Mouse (Mus musculus) kidney, adult 2 months (tissue): Measurements from ENCODE around the gene Ncl. TPM values are rescaled to one million over a fixed set of nuclear protein-coding genes. Genes with fewer than 3 reads are reported as not detected.

Experiments
- DNase-seq: peaks from one replicate; pipeline ENCODE4 v3.0.0; 2021
- H3K27ac ChIP-seq: fragments of 200-500 bp; 2 replicates; pipeline ENCODE4 v1.5.1; 2012; ENCODE audit warnings: low read depth, low read length, control low read depth, inconsistent platforms; ENCODE audit not compliant: insufficient read depth
- H3K27me3 ChIP-seq: fragments of 200-500 bp; replicated peaks from 2 replicates; pipeline ENCODE4 v1.6.1; 2012; ENCODE audit warnings: mild to moderate bottlenecking, moderate library complexity, low read length, inconsistent platforms; ENCODE audit not compliant: control insufficient read depth, insufficient read depth
- H3K36me3 ChIP-seq: fragments of 200-500 bp; 2 replicates; pipeline ENCODE4 v1.6.1; 2012; ENCODE audit warnings: mild to moderate bottlenecking, moderate library complexity, low read length, inconsistent platforms; ENCODE audit not compliant: control insufficient read depth, insufficient read depth
- H3K4me1 ChIP-seq: fragments of 200-500 bp; 2 replicates; pipeline ENCODE4 v1.6.1; 2011; ENCODE audit warnings: low read length; ENCODE audit not compliant: control insufficient read depth, insufficient read depth
- H3K4me3 ChIP-seq: fragments of 200-500 bp; 2 replicates; pipeline ENCODE4 v1.5.1; 2011; ENCODE audit warnings: mild to moderate bottlenecking, low read depth, low read length, control low read depth; ENCODE audit not compliant: insufficient read depth
- CTCF ChIP-seq: fragments of 200-500 bp; conservative IDR thresholded peaks from 2 replicates; pipeline ENCODE4 v1.5.1; 2011; ENCODE audit warnings: low read depth, mild to moderate bottlenecking, control low read depth, low read length, moderate library complexity, mixed read lengths; ENCODE audit not compliant: insufficient read depth, insufficient read length
- POLR2A ChIP-seq: fragments of 200-500 bp; IDR thresholded peaks from one replicate; pipeline ENCODE4 v1.6.1; 2011; ENCODE audit warnings: low read depth, low read length, control low read depth
- WGBS: fragments of 180-500 bp; shearing (Covaris S2); methylation state at CpG from one replicate; pipeline ENCODE4 v1.1.7; 2018; 5-methylcytosine and 5-hydroxymethylcytosine counted together
- polyA plus RNA-seq: library from polyadenylated mRNA; depleted of rRNA; stranded (reverse); fragments of >200 nt; gene quantifications from 2 replicates; pipeline ENCODE4 v1.2.3, GENCODE M21; 2012

The Ncl gene
- polyA plus RNA-seq, 1 experiment = 10.4 TPM

GRCm38 (mm10) chr1:86312269-86312668, 46.9 kb downstream of the Ncl start:
- Histone ChIP-seq H3K36me3 (no peaks in the 10 kb centered on the region), H3K4me3 (no peak overlapping the region)
- 82% methylated on average over 3 of the region's 3 CpGs for WGBS

GRCm38 (mm10) chr1:86311467-86312005, 47.7 kb downstream of the Ncl start:
- no peaks in the 10 kb centered on the region for H3K27me3 ChIP-seq
- WGBS = 43% methylated on average over 10 of the region's 10 CpGs
- H3K4me3 ChIP-seq = no peak overlapping the region
- H3K36me3 ChIP-seq = no peaks in the 10 kb centered on the region
- H3K27ac ChIP-seq = peak overlapping the region; percentile 60
- TF ChIP-seq CTCF (no peak), POLR2A (no peak)
- H3K4me1 ChIP-seq = peaks cover 20% of the 10 kb centered on the region
- peak; percentile 43 for DNase-seq

More at GRCm38 (mm10) chr1:86312269-86312668, 46.9 kb downstream of the Ncl start:
- H3K4me1 ChIP-seq = peaks cover 13% of the 10 kb centered on the region
- no peak overlapping the region for H3K27ac ChIP-seq
- no peak for DNase-seq
- no peak for TF ChIP-seq CTCF
- no peak for TF ChIP-seq POLR2A
- no peaks in the 10 kb centered on the region for H3K27me3 ChIP-seq

GRCm38 (mm10) chr1:86310536-86311310, 48.5 kb downstream of the Ncl start:
- DNase-seq = no peak
- TF ChIP-seq CTCF (no peak), POLR2A (no peak)
- no peaks in the 10 kb centered on the region for H3K27me3 ChIP-seq
- peaks cover 25% of the 10 kb centered on the region for H3K4me1 ChIP-seq
- H3K36me3 ChIP-seq = no peaks in the 10 kb centered on the region
- WGBS = 66% methylated on average over 15 of the region's 15 CpGs
- H3K4me3 ChIP-seq = no peak overlapping the region
- no peak overlapping the region for H3K27ac ChIP-seq

- Histone ChIP-seq H3K4me1 (peaks cover 25% of the 10 kb centered on the region), H3K36me3 (no peaks in the 10 kb centered on the region), H3K4me3 (no peak overlapping the region), H3K27ac (no peak overlapping the region), H3K27me3 (no peaks in the 10 kb centered on the region)
- TF ChIP-seq CTCF = no peak
- TF ChIP-seq POLR2A = no peak
- WGBS = 90% methylated on average over 7 of the region's 7 CpGs
- no peak for DNase-seq
Measured at GRCm38 (mm10) chr1:86309270-86309833, 49.8 kb downstream of the Ncl start.

- WGBS = 70% methylated on average over 4 of the region's 4 CpGs
- Histone ChIP-seq H3K27me3 (no peaks in the 10 kb centered on the region), H3K4me1 (peaks cover 22% of the 10 kb centered on the region), H3K27ac (peak overlapping the region; percentile 1), H3K4me3 (no peak overlapping the region), H3K36me3 (no peaks in the 10 kb centered on the region)
- TF ChIP-seq POLR2A (no peak), CTCF (no peak)
- no peak for DNase-seq
Measured at GRCm38 (mm10) chr1:86307871-86308641, 51.1 kb downstream of the Ncl start.

- Histone ChIP-seq H3K27ac (peak overlapping the region; percentile 1), H3K27me3 (no peaks in the 10 kb centered on the region)
- WGBS = 54% methylated on average over 7 of the region's 7 CpGs
Measured at GRCm38 (mm10) chr1:86307177-86307762, 51.9 kb downstream of the Ncl start.

More at GRCm38 (mm10) chr1:86307177-86307762, 51.9 kb downstream of the Ncl start:
- no peak overlapping the region for H3K4me3 ChIP-seq
- no peak for TF ChIP-seq CTCF
- TF ChIP-seq POLR2A = no peak
- DNase-seq = peak; percentile 72
- no peaks in the 10 kb centered on the region for H3K36me3 ChIP-seq
- peaks cover 22% of the 10 kb centered on the region for H3K4me1 ChIP-seq
